Mouse (Mus musculus) ovary, postnatal 14 days (tissue): ENCODE results near the gene Strip1.
"Not testable (repeated sequence)": the region's sequence is repeated elsewhere in the genome, so short reads cannot be mapped to it uniquely, and the experiment has no call there.

Experiments used
- DNase-seq: peaks from one replicate; pipeline ENCODE4 v3.0.0; 2022; ENCODE audit warnings: low spot score

Gene Strip1

GRCm38 (mm10) chr3:107631523-107631958 is at the start of gene Strip1:
TSS of gene Strip1 (minus strand) at chr3:107631694.
- DNase-seq: peak; percentile 83

- DNase-seq: no peak
These were observed 49.5 kb upstream of the Strip1 start for GRCm38 (mm10) chr3:107680790-107681576.

GRCm38 (mm10) chr3:107671509-107671908 is 40.0 kb upstream of the Strip1 start:
- DNase-seq: no peak

- DNase-seq: no peak
These were observed 39.0 kb upstream of the Strip1 start for GRCm38 (mm10) chr3:107670500-107670899.

DNA sequence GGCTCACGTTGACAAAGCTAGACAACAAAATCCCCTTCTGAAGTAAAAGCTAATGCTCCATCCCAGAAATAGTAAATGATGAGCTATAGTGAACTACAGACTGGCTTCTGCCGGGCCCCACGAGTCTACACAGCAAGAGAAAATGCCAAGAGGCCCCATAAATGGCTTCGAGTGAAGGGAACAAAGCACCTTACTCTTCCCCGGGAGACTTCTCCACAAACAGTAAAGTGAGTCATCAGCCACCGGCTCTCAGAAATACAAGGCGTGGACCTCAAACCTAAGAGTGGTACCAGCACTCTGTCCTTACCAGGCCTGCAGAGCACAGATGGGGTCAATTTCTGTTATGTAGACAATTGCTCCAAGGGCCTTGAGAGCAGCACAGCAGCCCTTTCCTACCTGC is 37.3 kb upstream of the Strip1 start:
- DNase-seq: no peak

- DNase-seq: no peak
These were observed 35.9 kb upstream of the Strip1 start for GRCm38 (mm10) chr3:107667426-107667825.

DNA sequence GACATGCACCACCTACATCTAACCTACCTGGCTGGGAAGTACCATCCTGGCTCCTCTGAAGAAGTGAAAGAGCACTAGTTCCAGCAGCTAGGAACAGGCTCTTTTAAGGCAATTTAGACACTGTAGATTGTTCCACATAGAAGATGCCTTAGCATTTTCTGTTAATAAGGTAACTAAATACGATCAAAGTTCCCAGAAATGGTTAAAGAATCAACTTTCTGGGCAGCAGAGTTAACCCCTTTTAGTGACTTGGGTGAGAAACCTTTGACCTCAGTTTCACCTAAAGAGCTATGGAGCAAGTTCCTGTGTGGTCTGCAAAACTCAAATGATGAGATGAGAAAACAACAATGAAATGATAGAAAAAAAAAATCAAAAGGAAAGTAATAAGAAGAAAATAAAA is 33.1 kb upstream of the Strip1 start:
- no peak for DNase-seq

DNA sequence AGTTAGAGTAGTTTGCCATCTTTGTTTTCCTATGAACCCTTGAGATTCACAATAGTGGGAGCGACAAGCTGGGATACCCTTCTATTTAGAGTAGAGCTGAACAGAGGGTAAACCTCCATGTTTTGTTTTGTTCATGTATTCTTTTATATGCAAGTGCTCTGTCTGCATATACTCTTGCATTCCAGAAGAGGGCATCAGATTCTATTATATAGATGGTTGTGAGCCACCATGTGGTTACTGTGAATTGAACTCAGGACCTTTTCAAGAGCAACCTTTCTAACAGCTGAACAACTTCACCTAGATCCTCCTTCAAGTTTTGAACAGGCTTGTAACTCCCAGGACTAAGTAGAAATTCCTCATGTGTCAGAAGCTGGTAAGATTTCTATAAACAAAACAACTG is 27.5 kb upstream of the Strip1 start:
- DNase-seq: no peak

GRCm38 (mm10) chr3:107656888-107657287 is 25.4 kb upstream of the Strip1 start:
- no peak for DNase-seq

GRCm38 (mm10) chr3:107656151-107656550 is 24.7 kb upstream of the Strip1 start:
- no peak for DNase-seq

DNA sequence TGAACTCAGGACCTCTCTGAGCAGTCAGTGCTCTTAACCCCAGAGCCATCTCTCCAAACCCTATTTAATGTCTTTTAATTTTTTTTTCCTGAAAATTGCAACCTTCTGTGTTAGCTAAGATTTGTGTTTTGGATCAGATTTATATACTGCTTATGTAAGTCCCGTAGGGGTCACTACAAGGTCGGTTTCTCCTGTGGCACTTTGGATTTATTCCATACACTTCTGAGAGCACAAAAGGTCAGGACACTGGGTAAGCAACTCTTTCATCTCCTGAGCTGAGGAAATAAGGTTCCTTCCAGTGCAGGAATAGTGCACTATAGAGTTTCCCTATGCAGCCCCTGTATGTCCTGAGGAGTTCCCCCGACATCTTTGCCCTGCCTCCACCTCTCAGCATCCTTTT is 24.0 kb upstream of the Strip1 start:
- DNase-seq: no peak

- no peak for DNase-seq
These were observed 23.4 kb upstream of the Strip1 start for GRCm38 (mm10) chr3:107654861-107655260.

- DNase-seq: no peak
These were observed 21.5 kb upstream of the Strip1 start for GRCm38 (mm10) chr3:107652968-107653367.

GRCm38 (mm10) chr3:107650276-107650675 is 18.8 kb upstream of the Strip1 start:
- not testable (repeated sequence) for DNase-seq

DNA sequence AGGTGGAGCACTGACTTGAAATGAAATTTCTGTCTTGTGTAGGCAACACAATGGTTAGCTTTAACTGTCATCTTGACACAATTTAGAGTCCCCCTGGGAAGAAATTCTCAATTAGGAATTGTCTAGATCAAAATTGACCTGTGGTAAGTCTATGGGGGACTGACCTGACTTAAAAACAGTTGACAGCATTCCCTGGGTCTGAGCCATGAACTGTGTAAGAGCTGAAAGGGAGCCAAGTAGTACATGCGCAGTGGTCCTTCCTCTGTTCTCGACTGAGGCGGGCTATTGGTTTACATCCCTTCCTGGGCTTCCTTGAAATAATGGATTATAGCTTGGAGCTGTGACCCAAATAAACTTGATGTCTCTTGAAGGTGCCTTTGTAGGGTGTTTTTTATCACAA is 15.5 kb upstream of the Strip1 start:
- DNase-seq: no peak

DNA sequence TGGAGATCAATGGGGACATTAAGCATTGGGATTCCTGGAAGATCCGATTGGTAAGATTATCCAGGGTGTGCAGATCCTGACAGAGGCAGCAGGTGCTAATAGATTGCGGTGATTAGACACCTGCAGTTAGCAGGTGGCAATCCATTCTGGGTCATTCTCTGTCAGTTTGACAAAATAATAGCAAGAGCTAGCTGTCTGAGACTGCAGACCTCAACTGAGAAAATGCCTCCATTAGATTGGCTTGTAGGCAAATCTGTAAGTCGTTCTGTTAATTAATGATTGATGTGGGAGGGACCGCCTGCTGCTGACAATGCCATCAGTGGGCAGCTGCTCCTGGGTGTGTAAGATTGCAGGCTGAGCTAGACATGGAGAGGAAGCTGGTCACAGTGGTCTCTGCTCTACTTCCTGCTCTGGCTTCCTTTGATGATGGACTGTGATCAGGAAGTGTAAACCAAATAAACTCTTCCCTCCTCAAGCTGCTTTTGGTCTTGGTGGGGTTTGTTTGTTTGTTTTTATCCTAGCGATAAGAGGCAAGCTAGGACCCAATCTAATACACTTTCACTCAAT is 6.2 kb upstream of the Strip1 start:
- no peak for DNase-seq

DNA sequence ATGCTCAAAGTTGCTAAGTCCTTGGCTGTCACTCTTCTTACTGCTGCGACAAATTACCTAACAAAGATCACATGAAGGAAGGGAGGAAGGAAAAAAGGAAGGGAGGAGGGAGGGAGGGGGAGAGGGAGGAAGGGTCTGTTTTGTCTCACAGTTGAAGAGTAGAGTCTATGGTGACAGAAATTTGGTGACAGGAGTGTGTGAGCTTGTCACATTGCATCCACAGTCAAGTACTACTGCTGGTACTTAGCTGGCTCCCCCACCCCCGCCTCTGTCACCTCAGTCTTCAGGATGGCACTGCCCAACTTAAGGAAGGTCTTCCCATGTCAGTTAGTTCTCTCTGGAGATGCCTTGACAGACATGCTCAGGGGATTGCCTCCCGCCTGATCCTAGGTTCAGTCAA is 4.7 kb upstream of the Strip1 start:
- DNase-seq: no peak

GRCm38 (mm10) chr3:107635836-107636235 is 4.3 kb upstream of the Strip1 start:
- no peak for DNase-seq

- DNase-seq: no peak
These were observed 2.4 kb upstream of the Strip1 start for GRCm38 (mm10) chr3:107633906-107634305.

DNA sequence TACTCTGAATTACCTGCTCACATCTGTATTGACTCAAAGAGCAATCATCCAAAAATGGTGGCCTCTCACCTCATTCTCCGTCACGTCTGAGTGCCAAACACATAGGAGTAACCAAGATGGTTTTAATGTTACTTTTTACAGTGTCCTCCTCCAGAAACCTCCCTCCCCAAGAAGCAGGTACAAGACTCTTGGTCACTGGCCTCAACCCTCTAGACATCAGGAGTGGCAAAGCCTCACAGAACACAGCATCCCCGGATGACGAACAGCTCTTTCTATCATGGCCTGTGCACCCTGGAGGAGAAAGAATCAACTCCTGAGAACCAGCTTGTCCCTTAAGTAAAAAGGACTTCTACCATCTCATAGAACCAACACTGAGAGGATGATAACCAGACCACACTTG is 1.3 kb upstream of the Strip1 start:
- no peak for DNase-seq

DNA sequence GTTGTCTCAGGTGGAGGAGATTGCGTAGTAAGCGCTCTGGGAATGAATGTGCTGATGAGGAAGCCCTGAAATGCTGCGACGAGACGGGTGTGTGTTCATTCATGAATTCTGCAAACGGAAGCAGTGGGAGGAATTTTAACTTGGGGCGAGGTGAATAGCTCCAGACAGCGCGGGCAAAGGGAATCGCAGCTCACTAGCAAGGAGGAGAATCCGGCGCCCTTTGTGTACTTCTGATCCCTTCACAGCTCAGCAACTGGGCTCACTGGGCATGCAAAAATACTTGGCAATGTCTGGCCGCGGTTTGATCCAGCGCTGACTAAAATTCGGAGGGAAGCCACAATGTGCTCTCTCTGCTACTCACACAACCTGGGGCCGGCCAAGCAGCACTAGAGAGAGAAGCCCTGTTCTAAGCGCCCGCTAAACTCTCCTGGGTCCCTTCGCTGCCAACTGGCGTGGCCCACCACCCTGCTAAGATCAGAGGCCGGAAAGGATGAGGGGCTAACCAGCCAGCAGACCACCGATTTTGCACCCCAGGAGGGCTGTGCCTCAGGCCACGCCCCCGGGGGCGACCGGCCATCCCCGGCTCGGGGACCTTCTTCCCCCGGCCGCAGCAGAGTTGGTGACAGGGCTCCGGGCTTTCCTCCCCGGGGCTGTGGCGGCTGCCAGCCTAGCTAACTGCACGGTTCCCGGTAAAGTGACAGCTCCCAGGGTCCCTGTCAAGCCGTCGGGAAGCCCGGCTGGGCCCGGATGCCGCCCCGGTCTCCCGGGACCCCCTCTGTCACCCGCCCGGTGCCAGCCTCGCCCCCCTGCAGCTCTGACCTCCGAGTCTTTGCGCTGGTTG is 592 bp downstream of the Strip1 start, which contains the start of gene Gm10961:
TSS of gene Gm10961 (plus strand) at position 641 of the 841 bp plus-strand sequence.
- DNase-seq: peak; percentile 35

DNA sequence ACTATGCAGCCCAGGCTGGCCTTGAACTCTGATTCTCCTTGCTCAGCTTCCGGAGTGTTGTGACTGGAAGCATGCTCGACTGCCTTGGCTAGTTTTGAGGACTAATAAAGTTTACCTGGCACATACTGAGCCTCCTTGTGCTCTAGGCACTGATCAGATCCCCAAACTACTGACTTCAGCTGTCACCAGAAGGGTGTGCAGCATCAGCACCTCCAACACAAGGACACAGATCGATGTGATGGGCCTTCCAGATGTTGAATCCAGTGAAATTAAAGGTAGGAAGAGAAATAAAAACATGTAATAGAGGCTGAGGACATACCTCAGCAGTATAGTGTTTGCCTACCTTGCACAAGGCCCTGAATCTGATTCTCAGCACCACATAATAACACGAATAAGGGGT is 2.1 kb downstream of the Strip1 start:
- DNase-seq: no peak

DNA sequence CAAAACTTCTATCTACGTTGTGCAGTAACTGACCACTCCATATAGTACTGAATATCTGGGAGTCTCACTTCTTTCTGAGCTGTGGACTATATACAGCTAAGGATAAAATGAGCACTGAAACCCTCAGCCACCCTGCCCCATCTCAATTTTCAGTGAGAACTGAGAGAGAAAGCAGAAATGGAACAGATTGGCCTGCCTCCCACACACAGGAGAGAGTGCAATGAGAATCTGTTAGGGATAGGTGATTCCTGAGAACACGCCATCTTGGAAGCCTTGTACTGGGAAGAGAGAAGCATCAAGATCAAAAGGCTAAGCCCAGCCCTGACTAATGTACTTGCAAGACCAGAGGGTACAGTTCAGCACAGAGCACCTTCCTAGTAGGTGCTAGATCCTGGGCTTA is 2.9 kb downstream of the Strip1 start:
- DNase-seq: no peak
